Mouse (Mus musculus): ENCODE data around the gene Col4a2. TPM values are rescaled to one million over a fixed set of nuclear protein-coding genes. Genes with fewer than 3 reads are reported as not detected.

Gene Col4a2
- polyA plus RNA-seq, 1 experiment from 2014 or later: 7.9 TPM

GRCm38 (mm10) chr8:11498281-11498680 is 185.7 kb downstream of the Col4a2 start:
- H3K27ac ChIP-seq (replicated peaks): no peak overlapping the region
- peak overlapping the region; percentile 86 for H3K9ac ChIP-seq
- peak overlapping the region; percentile 99 for H3K4me3 ChIP-seq (replicated peaks)
- H3K27me3 ChIP-seq: peaks cover 14% of the 10 kb centered on the region; the same call in 1 of the 2 replicates
- 61% methylated on average over 12 of the region's 12 CpGs for WGBS (ENCODE audit: insufficient replicate concordance)
- H3K36me3 ChIP-seq (replicated peaks): peaks cover 12% of the 10 kb centered on the region
- peak overlapping the region; percentile 81 for H3K4me2 ChIP-seq
- peaks cover 21% of the 10 kb centered on the region for H3K4me1 ChIP-seq (replicated peaks)
- ATAC-seq (ENCODE audit: insufficient read depth): no peak
- no peaks in the 10 kb centered on the region for H3K9me3 ChIP-seq (replicated peaks)

Other genes with a start within 250 kb of the Col4a2 start
- gene Col4a1, start within 50 bp of the Col4a2 start, polyA plus RNA-seq (2015; fragmentation: Nextera tagmentation; extraction: Ambion mirVana): 20.5 and 27.6 TPM in 2 replicates
- gene Rab20, start 165.9 kb downstream of the Col4a2 start, polyA plus RNA-seq (2015; fragmentation: Nextera tagmentation; extraction: Ambion mirVana): 5.8 and 6.9 TPM in 2 replicates
- gene Naxd, start 184.7 kb downstream of the Col4a2 start, polyA plus RNA-seq (2015; fragmentation: Nextera tagmentation; extraction: Ambion mirVana): 37.1 and 40.1 TPM in 2 replicates
- gene Cars2, start 238.0 kb downstream of the Col4a2 start, polyA plus RNA-seq (2015; fragmentation: Nextera tagmentation; extraction: Ambion mirVana): 12.3 and 15.1 TPM in 2 replicates
- 13.5 and 16.7 TPM in 2 replicates for gene Ing1, start 242.8 kb downstream of the Col4a2 start, polyA plus RNA-seq (2015; fragmentation: Nextera tagmentation; extraction: Ambion mirVana)